Comparison of ENCODE assay signal across 1 mouse cellular context in the genomic region with DNA sequence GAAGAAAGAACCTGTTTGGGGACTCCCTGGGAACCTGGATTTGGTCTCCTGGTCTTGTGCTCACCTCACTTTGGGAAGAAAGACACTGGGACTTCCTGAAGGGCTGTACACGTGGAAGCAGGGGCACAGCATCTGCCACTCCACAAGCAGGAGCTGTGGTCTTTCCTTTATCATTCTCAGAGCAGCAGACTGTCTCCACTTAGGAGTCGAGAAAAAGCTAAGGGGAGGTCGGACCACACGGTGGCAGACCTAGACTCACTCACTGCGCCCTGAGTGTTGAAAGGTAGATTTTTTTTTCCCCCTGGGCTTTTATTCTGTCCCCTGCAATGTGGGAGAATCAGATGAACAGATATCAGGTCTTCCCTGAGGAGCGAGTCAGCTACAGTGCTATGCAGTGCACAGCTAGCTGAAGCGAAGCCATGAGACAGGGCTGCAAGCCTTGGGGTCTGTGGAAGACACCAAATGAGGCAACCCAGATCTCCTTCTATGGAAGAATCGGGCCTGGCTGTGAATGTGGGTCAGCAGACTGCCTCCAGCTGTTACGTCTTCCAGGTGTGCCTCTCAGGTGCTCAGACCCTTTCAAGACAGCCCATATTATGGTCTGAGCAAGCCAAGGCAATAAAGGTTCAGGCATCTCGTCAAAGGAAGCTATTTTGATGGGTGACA.
A peak's percentile ranks its signal among the peaks of the same experiment; 100 is the strongest.
TF ChIP-seq lines count a peak whose summit lies in the region.

No protein-coding gene starts in this region.

TF ChIP-seq in CH12.LX, 34 proteins besides CTCF, POLR2A, EP300 and RAD21:
- TF ChIP-seq HCFC1 (IDR thresholded peaks at IDR 0.05; ENCODE audit: low read depth, low read length) (no peak), ZKSCAN1 (IDR thresholded peaks at IDR 0.05; ENCODE audit: borderline replicate concordance, low read depth, low read length) (no peak), ELF1 (IDR thresholded peaks at IDR 0.05; ENCODE audit: low read depth, low read length) (no peak), POLR2AphosphoS2 (IDR thresholded peaks at IDR 0.05; ENCODE audit: low read depth, low read length) (no peak), MEF2A (IDR thresholded peaks at IDR 0.05; ENCODE audit: borderline replicate concordance, low read depth, low read length) (no peak), JUND (conservative IDR thresholded peaks at IDR 0.05; ENCODE audit: low read depth, low read length) (no peak), IRF4 (IDR thresholded peaks at IDR 0.05; ENCODE audit: low read depth, low read length) (no peak), RCOR1 (conservative IDR thresholded peaks at IDR 0.05; ENCODE audit: low read depth, low read length) (no peak), E2F4 (IDR thresholded peaks at IDR 0.05; ENCODE audit: insufficient replicate concordance, low read depth, low read length) (no peak), ZMIZ1 (IDR thresholded peaks at IDR 0.05; ENCODE audit: low read depth, low read length) (no peak), CHD2 (IDR thresholded peaks at IDR 0.05; ENCODE audit: low read length) (no peak), MAFK (IDR thresholded peaks at IDR 0.05; ENCODE audit: insufficient replicate concordance, low read length) (no peak), KAT2A (IDR thresholded peaks at IDR 0.05; ENCODE audit: insufficient replicate concordance, low read length) (no peak), ZNF384 (IDR thresholded peaks at IDR 0.05; ENCODE audit: low read depth, low read length) (peak; percentile 47; the same call in 1 of the 2 replicates), USF2 (conservative IDR thresholded peaks at IDR 0.05; ENCODE audit: low read depth, low read length) (no peak), SMC3 (IDR thresholded peaks at IDR 0.05; ENCODE audit: low read depth, low read length) (peak; percentile 20; the same call in 1 of the 2 replicates), MAX (IDR thresholded peaks at IDR 0.05; ENCODE audit: low read length) (no peak)
